Mouse (Mus musculus) heart, embryonic 12.5 days (tissue): ENCODE measurements around the gene Tprn. TPM values are rescaled to one million over a fixed set of nuclear protein-coding genes. Genes with fewer than 3 reads are reported as not detected.
A peak's percentile ranks its signal among the peaks of the same experiment; 100 is the strongest.

Source experiments
- ATAC-seq: fragments of 200-750 bp; cut with Nextera tagmentation; 2 replicates; pipeline ENCODE4 v1.8.0; 2017; ENCODE audit warnings: moderate TSS enrichment, moderate library complexity; ENCODE audit not compliant: insufficient number of reproducible peaks, low FRiP score
- H3K27ac ChIP-seq: fragments of 300-500 bp; sonication (generic); 2 replicates; pipeline ENCODE4 v1.5.1; 2016; ENCODE audit warnings: mild to moderate bottlenecking, moderate library complexity; ENCODE audit not compliant: poor library complexity, severe bottlenecking
- H3K27me3 ChIP-seq: fragments of 300-500 bp; sonication (generic); replicated peaks from 2 replicates; pipeline ENCODE4 v1.6.1; 2016; ENCODE audit warnings: mild to moderate bottlenecking, moderate library complexity
- H3K36me3 ChIP-seq: fragments of 300-500 bp; sonication (generic); 2 replicates; pipeline ENCODE4 v1.6.1; 2016; ENCODE audit warnings: mild to moderate bottlenecking, moderate library complexity
- H3K4me1 ChIP-seq: fragments of 300-500 bp; sonication (generic); replicated peaks from 2 replicates; pipeline ENCODE4 v1.6.1; 2016; ENCODE audit warnings: mild to moderate bottlenecking
- H3K4me2 ChIP-seq: fragments of 300-500 bp; sonication (generic); 2 replicates; pipeline ENCODE4 v1.6.1; 2016; ENCODE audit warnings: mild to moderate bottlenecking, moderate library complexity
- H3K4me3 ChIP-seq: fragments of 300-500 bp; sonication (generic); 2 replicates; pipeline ENCODE4 v1.5.1; 2016; ENCODE audit warnings: mild to moderate bottlenecking
- H3K9ac ChIP-seq: fragments of 300-500 bp; sonication (generic); 2 replicates; pipeline ENCODE4 v1.6.1; 2016; ENCODE audit warnings: mild to moderate bottlenecking, moderate library complexity
- H3K9me3 ChIP-seq: fragments of 300-500 bp; sonication (generic); replicated peaks from 2 replicates; pipeline ENCODE4 v1.6.1; 2016; ENCODE audit warnings: mild to moderate bottlenecking, moderate library complexity
- WGBS: fragments of 180-500 bp; shearing (Covaris S2); methylation state at CpG from one replicate; pipeline ENCODE4 v1.1.7; 2016; 5-methylcytosine and 5-hydroxymethylcytosine counted together
- polyA plus RNA-seq: library from polyadenylated mRNA; unstranded; fragments of >200 nt; fragmentation: Nextera tagmentation; extraction: Ambion mirVana; gene quantifications from 2 replicates; pipeline ENCODE4 v1.2.1, GENCODE M21; 2016

Tprn gene
- polyA plus RNA-seq, 1 experiment from 2014 or later = 4.9 TPM

DNA sequence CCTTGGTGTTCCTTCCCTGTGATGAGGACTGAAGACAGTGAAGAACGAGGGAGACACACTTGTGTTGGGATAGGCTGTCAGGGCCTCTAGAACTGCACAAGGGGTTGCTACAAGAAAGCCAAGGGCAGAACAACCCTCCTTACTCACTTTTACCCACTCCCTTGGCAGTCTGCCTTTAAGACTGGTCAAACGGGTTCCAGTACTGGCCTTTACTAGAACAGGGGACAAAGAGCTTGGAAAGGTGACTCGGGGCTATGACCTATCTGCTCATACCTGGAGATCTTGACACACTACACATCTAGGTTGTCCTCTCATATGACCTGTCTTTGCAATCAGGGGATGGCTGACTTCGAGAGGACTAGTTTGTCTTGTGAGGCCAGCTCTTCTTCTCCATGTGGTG lies 24.9 kb upstream of the Tprn start:
- Histone ChIP-seq H3K4me3 (no peak overlapping the region), H3K9ac (no peak overlapping the region), H3K27me3 (peaks cover 62% of the 10 kb centered on the region), H3K9me3 (no peaks in the 10 kb centered on the region), H3K4me1 (peaks cover 21% of the 10 kb centered on the region), H3K36me3 (no peaks in the 10 kb centered on the region), H3K27ac (no peak overlapping the region), H3K4me2 (no peak overlapping the region)
- WGBS = 54% methylated on average over 4 of the region's 4 CpGs
- no peak for ATAC-seq

DNA sequence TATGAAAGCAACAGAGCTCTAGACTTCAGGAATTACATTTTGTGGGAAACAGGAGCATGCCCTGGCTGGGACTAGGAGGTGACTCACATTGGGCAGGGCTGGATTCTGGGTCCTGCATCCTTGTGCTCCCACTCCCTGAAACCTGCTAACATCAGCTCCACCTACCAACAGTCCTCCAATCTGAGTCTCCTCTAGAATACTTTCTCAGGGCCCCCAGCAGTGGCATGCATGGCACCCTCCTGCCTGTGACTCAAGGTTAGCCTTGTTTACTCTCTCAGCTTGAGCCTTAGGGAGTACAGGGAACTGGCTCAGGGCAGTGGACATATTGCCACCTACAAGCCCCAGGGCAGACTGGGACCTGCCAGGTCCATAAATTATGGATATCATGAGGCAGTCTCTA lies 24.3 kb upstream of the Tprn start:
- Histone ChIP-seq H3K27me3 (peaks cover 62% of the 10 kb centered on the region), H3K9me3 (no peaks in the 10 kb centered on the region), H3K4me3 (no peak overlapping the region), H3K9ac (no peak overlapping the region), H3K4me2 (no peak overlapping the region), H3K27ac (no peak overlapping the region), H3K4me1 (peaks cover 25% of the 10 kb centered on the region), H3K36me3 (no peaks in the 10 kb centered on the region)
- no peak for ATAC-seq

DNA sequence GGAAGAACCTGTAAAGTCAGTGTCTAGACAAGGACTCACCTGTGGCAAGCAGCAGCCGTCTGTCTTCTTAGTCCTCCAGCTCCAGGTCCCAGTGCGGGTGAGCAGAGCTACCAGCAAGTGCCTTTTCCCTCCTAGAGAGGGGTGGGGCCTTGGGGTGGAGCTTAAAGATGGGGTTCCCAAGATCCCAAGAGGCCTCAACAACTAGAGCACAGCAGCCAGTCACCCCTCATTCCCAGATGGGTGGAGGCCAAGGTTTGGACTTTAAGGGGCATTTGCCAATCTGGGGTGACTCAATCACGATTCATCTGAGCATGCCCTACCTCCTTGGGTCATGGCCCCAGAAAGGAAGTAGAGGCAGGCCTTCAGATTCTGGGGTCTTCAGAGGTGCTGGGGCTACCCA lies 22.7 kb upstream of the Tprn start:
- no peak overlapping the region for H3K27ac ChIP-seq
- no peak for ATAC-seq
- H3K27me3 ChIP-seq = peaks cover 56% of the 10 kb centered on the region
- H3K9ac ChIP-seq = no peak overlapping the region
- peaks cover 25% of the 10 kb centered on the region for H3K4me1 ChIP-seq
- H3K9me3 ChIP-seq = no peaks in the 10 kb centered on the region
- 80% methylated on average over 3 of the region's 3 CpGs for WGBS
- no peak overlapping the region for H3K4me3 ChIP-seq
- H3K4me2 ChIP-seq = no peak overlapping the region
- H3K36me3 ChIP-seq = no peaks in the 10 kb centered on the region

DNA sequence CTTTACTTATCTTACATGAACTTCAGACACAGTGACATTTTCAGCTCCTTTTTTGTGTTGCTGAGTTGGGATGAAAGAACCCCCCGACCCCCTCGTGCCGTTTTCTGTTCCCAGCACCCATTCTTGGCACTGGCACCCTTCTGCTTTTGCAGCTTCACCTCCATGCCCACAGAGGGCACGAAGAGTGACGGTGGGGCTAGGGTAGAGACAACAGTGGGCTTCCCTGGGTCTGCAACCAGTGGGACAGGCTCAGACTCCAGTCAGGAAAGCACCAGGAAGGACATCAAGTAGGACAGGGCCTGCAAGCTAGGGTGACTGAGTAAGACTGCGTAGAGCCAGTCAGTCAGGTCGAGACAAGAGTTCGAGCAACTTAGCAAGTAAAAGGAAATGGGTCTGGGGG lies 22.1 kb upstream of the Tprn start:
- ATAC-seq = no peak

DNA sequence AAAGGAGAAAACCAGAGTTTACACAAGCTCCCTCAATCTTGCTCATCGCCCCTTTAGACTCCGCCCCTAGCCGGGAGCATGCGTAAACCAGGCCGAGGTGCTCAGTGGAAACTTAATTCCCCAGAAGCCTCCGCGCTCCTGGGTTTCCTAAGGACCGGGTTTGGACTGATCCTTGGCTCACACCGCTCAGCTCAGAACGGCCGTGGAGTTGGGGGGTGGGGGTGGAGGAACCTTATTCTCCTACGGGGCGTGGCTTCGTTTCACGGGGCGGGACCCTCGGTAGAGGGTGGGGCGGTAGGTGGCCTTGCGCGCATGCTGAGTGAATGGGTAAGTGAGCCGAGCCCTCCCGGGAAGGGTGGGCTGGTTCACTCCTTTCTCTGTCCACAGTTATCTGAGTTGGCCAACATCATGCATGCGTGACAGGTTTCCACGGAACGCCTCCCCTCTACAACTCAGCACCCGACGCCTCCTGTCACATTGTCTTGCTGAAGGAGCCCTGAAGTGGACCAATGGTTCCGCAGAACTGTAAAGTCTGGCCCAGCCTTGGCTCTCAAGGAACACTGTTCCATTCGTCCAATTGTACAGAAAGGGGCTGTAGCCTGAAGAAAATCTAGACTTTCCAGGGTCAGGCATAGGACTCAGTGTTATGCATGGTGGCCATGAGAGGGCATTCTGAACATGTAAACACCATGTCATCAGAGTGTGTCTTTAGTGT lies 21.5 kb upstream of the Tprn start:
- H3K4me3 ChIP-seq = peak overlapping the region; percentile 60
- H3K36me3 ChIP-seq = 0 out of 2 replicates have a peak, but pooled peaks cover 7% of the 10 kb centered on the region
- ATAC-seq = peak; percentile 66
- H3K9me3 ChIP-seq = no peaks in the 10 kb centered on the region
- peaks cover 25% of the 10 kb centered on the region for H3K4me1 ChIP-seq
- peaks cover 46% of the 10 kb centered on the region for H3K27me3 ChIP-seq
- peak overlapping the region; percentile 15; the same call in 1 of the 2 replicates for H3K9ac ChIP-seq
- no peak overlapping the region for H3K27ac ChIP-seq
- 1% methylated on average over 29 of the region's 29 CpGs for WGBS
- H3K4me2 ChIP-seq = peak overlapping the region; percentile 95

More for the DNA sequence above, 22.1 kb upstream of the Tprn start:
- Histone ChIP-seq H3K9ac (peak overlapping the region; percentile 15; the same call in 1 of the 2 replicates), H3K4me1 (peaks cover 25% of the 10 kb centered on the region), H3K27me3 (peaks cover 50% of the 10 kb centered on the region), H3K36me3 (0 out of 2 replicates have a peak, but pooled peaks cover 2% of the 10 kb centered on the region), H3K4me2 (peak overlapping the region; percentile 95), H3K4me3 (peak overlapping the region; percentile 60), H3K9me3 (no peaks in the 10 kb centered on the region), H3K27ac (no peak overlapping the region)
- 54% methylated on average over 8 of the region's 8 CpGs for WGBS

DNA sequence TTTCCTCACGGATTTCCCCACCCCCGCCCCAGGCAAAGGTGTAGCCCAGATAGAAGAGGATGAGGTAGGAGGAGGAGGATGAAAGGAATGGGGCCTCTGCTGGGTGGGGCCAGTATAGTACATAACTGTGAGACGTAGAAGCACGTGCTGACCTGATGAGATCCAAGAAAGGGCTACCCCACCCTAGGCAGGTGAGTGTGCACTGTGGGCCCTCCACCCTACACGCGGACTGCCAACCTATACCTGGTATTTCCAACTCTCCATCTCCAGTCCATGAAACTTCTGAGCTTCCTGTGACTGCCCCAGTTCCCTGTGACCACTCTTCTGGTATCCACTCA lies 21.0 kb upstream of the Tprn start:
- H3K27me3 ChIP-seq = peaks cover 41% of the 10 kb centered on the region
- H3K4me2 ChIP-seq = peak overlapping the region; percentile 95
- 0 out of 2 replicates have a peak, but pooled peaks cover 12% of the 10 kb centered on the region for H3K36me3 ChIP-seq
- H3K4me3 ChIP-seq = peak overlapping the region; percentile 60
- ATAC-seq = no peak
- H3K9ac ChIP-seq = no peak overlapping the region
- H3K9me3 ChIP-seq = no peaks in the 10 kb centered on the region
- peaks cover 25% of the 10 kb centered on the region for H3K4me1 ChIP-seq
- 22% methylated on average over 6 of the region's 6 CpGs for WGBS
- no peak overlapping the region for H3K27ac ChIP-seq

DNA sequence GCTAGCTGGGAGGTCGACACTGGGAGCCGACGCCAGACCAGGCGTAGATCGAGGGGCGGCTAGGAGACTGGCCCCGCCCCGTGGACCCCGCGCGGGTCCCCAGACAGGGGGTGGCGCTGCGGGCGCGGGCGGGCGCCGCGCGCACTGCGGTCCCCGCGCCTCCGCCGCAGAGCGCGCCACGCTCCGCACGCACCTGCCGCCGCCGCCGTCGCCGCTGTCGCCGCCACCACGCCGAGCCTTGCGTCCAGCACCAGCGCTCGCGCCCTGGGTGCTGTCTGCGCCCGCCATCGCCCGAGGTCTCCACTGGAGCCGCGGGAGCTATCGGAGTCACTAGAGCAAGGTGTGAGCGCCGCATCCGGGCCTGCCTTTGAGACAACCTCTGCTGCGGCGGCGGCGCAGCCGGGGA lies 20.3 kb upstream of the Tprn start, which contains the start of the genes Rnf208 and Cysrt1:
Gene Rnf208 (plus strand): TSS at position 155 of the 406 bp plus-strand sequence.
Gene Cysrt1 (minus strand): TSS at position 352 of the 406 bp plus-strand sequence.
- H3K27ac ChIP-seq = no peak within 1 kb of the TSS

DNA sequence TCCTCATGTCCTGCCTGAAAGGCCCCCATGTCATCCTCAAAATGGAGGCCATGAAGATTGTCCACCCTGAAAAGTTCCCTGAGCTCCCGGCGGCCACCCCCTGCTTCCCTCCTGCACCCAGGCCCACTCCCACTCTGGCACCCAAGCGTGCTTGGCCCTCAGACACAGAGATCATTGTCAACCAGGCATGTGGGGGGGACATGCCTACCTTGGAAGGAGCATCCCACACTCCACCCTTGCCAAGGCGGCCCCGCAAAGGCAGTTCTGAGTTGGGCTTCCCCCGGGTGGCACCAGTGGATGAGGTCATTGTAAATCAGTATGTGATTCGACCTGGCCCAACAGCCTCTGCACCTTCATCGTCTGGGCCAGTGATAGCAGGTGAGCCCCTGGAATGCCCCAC lies 19.1 kb upstream of the Tprn start:
- ATAC-seq = no peak
- 75% methylated on average over 8 of the region's 8 CpGs for WGBS

More for the DNA sequence above, 20.3 kb upstream of the Tprn start, which contains the start of the genes Rnf208 and Cysrt1:
- ATAC-seq = no peak
- H3K36me3 ChIP-seq = 0 out of 2 replicates have a peak, but pooled peaks cover 12% of the 10 kb centered on the region
- H3K4me1 ChIP-seq = peaks cover 25% of the 10 kb centered on the region
- peak within 1 kb of the TSS; percentile 66 for H3K9ac ChIP-seq
- H3K27me3 ChIP-seq = peaks cover 41% of the 10 kb centered on the region
- WGBS = under 1% methylated on average over 59 of the region's 59 CpGs
- H3K4me2 ChIP-seq = peak within 1 kb of the TSS; percentile 95
- H3K9me3 ChIP-seq = no peaks in the 10 kb centered on the region
- peak within 1 kb of the TSS; percentile 60 for H3K4me3 ChIP-seq

DNA sequence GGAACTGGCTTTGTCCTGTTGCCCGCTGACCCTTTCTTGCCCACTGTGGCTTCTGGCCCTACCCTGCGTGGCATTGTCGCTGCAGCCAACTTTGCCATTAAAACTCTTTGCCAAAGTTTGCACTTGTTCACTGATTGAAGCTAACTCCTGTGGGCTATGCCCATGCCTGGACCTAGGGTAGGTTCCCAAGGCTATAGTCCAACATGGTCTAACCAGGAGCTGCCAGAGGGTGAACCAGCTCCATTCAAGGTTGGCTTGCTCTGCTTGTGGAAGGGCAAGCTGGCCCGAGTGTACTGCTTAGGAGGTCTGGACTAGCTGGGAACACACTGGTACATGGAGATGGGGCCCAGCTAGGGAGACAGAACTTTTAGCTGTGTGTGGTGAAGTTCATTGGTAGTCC lies 18.3 kb upstream of the Tprn start:
- H3K4me2 ChIP-seq = no peak overlapping the region
- no peak overlapping the region for H3K4me3 ChIP-seq
- no peaks in the 10 kb centered on the region for H3K9me3 ChIP-seq
- H3K27ac ChIP-seq = no peak overlapping the region
- no peak for ATAC-seq
- 85% methylated on average over 4 of the region's 4 CpGs for WGBS
- peaks cover 31% of the 10 kb centered on the region for H3K36me3 ChIP-seq
- peaks cover 25% of the 10 kb centered on the region for H3K4me1 ChIP-seq
- no peak overlapping the region for H3K9ac ChIP-seq
- H3K27me3 ChIP-seq = peaks cover 36% of the 10 kb centered on the region

More for the DNA sequence above, 19.1 kb upstream of the Tprn start:
- Histone ChIP-seq H3K4me1 (peaks cover 25% of the 10 kb centered on the region), H3K27ac (no peak overlapping the region), H3K4me2 (no peak overlapping the region), H3K27me3 (peaks cover 41% of the 10 kb centered on the region), H3K4me3 (no peak overlapping the region), H3K36me3 (peaks cover 23% of the 10 kb centered on the region), H3K9ac (no peak overlapping the region), H3K9me3 (no peaks in the 10 kb centered on the region)

DNA sequence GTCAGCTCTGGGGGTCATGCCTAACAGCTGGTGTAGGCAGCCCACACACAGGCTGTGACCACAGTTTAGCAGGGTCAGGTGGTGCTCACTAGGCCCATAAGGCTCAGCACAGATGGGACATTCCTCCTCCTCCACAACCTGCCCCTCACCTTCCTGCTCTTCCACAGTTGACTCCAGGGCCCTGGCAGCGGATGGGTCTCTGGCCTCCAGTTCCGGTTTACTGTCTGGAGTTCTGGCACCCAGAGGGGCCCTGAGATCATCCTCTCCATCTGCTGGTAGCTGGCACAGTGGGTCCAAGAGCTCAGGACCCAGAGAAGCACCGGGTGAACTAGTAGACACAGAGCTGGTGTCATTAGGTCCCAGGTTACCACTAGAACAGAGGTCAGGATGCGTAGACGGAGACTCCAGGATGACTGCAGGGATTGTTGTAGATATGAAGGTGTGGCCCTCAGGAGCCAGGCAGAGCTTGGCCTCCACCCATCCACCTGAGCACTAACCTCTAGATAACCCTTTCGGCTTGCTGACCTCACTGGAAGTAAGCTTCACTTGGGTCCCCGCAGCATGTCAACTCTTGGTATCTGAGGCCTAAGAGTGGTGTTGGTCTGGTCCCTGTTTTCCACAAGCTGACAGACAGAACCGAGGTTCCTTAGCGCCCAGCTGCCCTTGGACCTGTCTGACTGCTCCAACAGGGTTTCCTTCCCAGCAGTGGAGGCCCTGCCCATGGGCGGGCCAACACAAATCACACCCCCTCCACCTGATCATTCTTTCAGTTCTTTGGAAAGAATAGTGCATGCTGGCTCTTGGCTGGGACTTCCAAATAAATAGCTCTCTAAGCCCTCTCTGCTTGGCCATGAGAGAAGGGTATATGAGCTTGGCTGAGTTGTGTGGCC lies 16.0 kb upstream of the Tprn start, which contains the start of gene AL732309.1:
Gene AL732309.1 (minus strand): TSS at position 681 of the 890 bp plus-strand sequence.
- H3K9me3 ChIP-seq = no peaks in the 10 kb centered on the region
- no peak within 1 kb of the TSS for H3K4me2 ChIP-seq
- no peak within 1 kb of the TSS for H3K27ac ChIP-seq
- ATAC-seq = no peak
- H3K9ac ChIP-seq = no peak within 1 kb of the TSS
- H3K27me3 ChIP-seq = peaks cover 25% of the 10 kb centered on the region
- peaks cover 54% of the 10 kb centered on the region for H3K36me3 ChIP-seq
- no peak within 1 kb of the TSS for H3K4me3 ChIP-seq
- H3K4me1 ChIP-seq = peaks cover 14% of the 10 kb centered on the region
- 88% methylated on average over 10 of the region's 10 CpGs for WGBS

DNA sequence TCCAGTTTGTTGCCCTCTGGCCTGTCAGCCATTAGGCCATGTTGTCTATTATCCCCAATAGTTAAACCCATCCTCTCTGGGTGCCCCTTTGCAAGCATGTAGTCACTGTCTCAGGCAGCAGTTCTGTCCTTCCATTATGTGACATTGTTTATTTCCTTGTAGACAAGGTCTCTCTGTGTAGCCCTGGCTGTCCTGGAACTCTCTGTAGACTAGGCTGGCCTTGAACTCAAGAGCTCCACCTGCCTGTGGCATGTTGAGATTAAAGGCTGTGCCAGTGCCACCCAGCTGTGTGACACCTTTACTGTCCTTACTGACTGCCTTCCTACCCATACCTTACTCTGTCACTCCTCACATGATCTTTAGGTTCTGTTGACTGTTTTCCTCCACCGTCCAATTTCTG lies 10.1 kb upstream of the Tprn start:
- H3K4me3 ChIP-seq = no peak overlapping the region
- no peaks in the 10 kb centered on the region for H3K9me3 ChIP-seq
- ATAC-seq = no peak
- no peak overlapping the region for H3K9ac ChIP-seq
- H3K4me2 ChIP-seq = no peak overlapping the region
- H3K27ac ChIP-seq = no peak overlapping the region
- H3K27me3 ChIP-seq = no peaks in the 10 kb centered on the region
- 78% methylated on average over 1 of the region's 1 CpGs for WGBS
- H3K36me3 ChIP-seq = peaks cover 54% of the 10 kb centered on the region
- peaks cover 17% of the 10 kb centered on the region for H3K4me1 ChIP-seq
